Mouse (Mus musculus) liver, postnatal 0 days (tissue): ENCODE measurements around the gene Coq8b. TPM values are rescaled to one million over a fixed set of nuclear protein-coding genes. Genes with fewer than 3 reads are reported as not detected.

Experiments
- ATAC-seq: fragments of 200-750 bp; cut with Nextera tagmentation; 2 replicates; pipeline ENCODE4 v1.8.0; 2017; ENCODE audit warnings: mild to moderate bottlenecking, moderate library complexity
- DNase-seq: peaks from one replicate; pipeline ENCODE4 v3.0.0-alpha.2; 2016
- H3K27ac ChIP-seq: fragments of 300-500 bp; sonication (generic); 2 replicates; pipeline ENCODE4 v1.5.1; 2014; ENCODE audit warnings: antibody characterized with exemption, moderate library complexity, mild to moderate bottlenecking, low read depth
- H3K27me3 ChIP-seq: fragments of 300-500 bp; sonication (generic); 2 replicates; pipeline ENCODE4 v1.6.1; 2014; ENCODE audit warnings: low read length, control low read depth, mixed read lengths; ENCODE audit not compliant: insufficient read depth
- H3K36me3 ChIP-seq: fragments of 300-500 bp; sonication (generic); replicated peaks from 2 replicates; pipeline ENCODE4 v1.6.1; 2014; ENCODE audit warnings: mild to moderate bottlenecking, control low read depth, low read length, moderate library complexity, mixed read lengths; ENCODE audit not compliant: insufficient read depth
- H3K4me1 ChIP-seq: fragments of 300-500 bp; sonication (generic); 2 replicates; pipeline ENCODE4 v1.6.1; 2014; ENCODE audit warnings: antibody characterized with exemption, mild to moderate bottlenecking, control low read depth; ENCODE audit not compliant: insufficient read depth
- H3K4me2 ChIP-seq: fragments of 300-500 bp; sonication (generic); 2 replicates; pipeline ENCODE4 v1.6.1; 2014; ENCODE audit warnings: low read depth, mild to moderate bottlenecking, low read length, moderate library complexity, mixed read lengths
- H3K4me3 ChIP-seq: fragments of 300-500 bp; sonication (generic); 2 replicates; pipeline ENCODE4 v1.5.1; 2014; ENCODE audit warnings: low read depth, low read length
- H3K9ac ChIP-seq: fragments of 300-500 bp; sonication (generic); replicated peaks from 2 replicates; pipeline ENCODE4 v1.6.1; 2014; ENCODE audit warnings: mild to moderate bottlenecking, moderate library complexity
- H3K9me3 ChIP-seq: fragments of 300-500 bp; sonication (generic); 2 replicates; pipeline ENCODE4 v1.6.1; 2016; ENCODE audit warnings: mild to moderate bottlenecking, control low read depth, low read length, mixed read lengths
- CTCF ChIP-seq: sonication (generic); IDR thresholded peaks from 2 replicates; pipeline ENCODE4 v1.5.1; 2016; ENCODE audit warnings: antibody characterized with exemption, low read depth
- EP300 ChIP-seq: IDR thresholded peaks from 2 replicates; pipeline ENCODE4 v1.6.1; 2016; ENCODE audit warnings: antibody characterized with exemption, low read depth, mild to moderate bottlenecking
- WGBS: fragments of 180-500 bp; shearing (Covaris S2); extraction: QIAGEN DNeasy Blood & Tissue Kit; methylation state at CpG from one replicate; pipeline ENCODE4 v1.1.7; 2014; ENCODE audit not compliant: insufficient replicate concordance; 5-methylcytosine and 5-hydroxymethylcytosine counted together
- polyA plus RNA-seq: library from polyadenylated mRNA; unstranded; fragments of >200 nt; fragmentation: Nextera tagmentation; extraction: Ambion mirVana; gene quantifications from 2 replicates; pipeline ENCODE4 v1.2.1, GENCODE M21; 2015

Coq8b gene
- polyA plus RNA-seq, 1 experiment from 2014 or later = 20.1 TPM

DNA sequence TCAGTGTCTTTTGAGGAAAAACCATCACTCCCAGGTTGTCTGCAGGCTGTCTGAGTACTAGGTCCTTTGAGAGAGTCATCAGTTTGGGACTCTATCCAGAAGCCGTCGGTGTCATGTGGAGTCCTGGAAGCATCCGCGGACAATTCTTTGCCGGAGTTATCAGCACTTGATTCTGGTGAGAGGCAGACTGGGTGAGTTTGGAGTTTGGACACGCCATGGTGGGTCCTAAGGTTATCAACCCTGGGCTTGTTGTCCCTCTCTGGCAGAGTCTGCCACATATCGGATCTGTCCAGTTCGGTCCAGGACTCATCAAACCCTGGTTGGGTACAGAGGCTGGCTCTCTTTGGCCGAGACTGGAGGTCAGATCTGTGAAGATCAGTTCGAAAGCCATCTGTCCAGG, 5.1 kb upstream of the Coq8b start:
- Histone ChIP-seq H3K9ac (peak overlapping the region; percentile 88), H3K4me2 (peak overlapping the region; percentile 98), H3K36me3 (no peaks in the 10 kb centered on the region), H3K9me3 (no peaks in the 10 kb centered on the region), H3K27ac (peak overlapping the region; percentile 94), H3K4me1 (peaks cover 38% of the 10 kb centered on the region), H3K4me3 (peak overlapping the region; percentile 91), H3K27me3 (no peaks in the 10 kb centered on the region)
- WGBS = 11% methylated on average over 10 of the region's 10 CpGs
- DNase-seq (peak; percentile 31), ATAC-seq (0 out of 2 replicates have a peak, but pooled peaks have one; percentile 2)
- no peak for TF ChIP-seq CTCF
- TF ChIP-seq EP300 = no peak

GRCm38 (mm10) chr7:27228281-27228821, 4.5 kb upstream of the Coq8b start, which contains the start of gene Itpkc:
Gene Itpkc (minus strand): TSS chr7:27228661.
- under 1% methylated on average over 49 of the region's 49 CpGs for WGBS
- H3K4me3 ChIP-seq = peak within 1 kb of the TSS; percentile 91
- peak within 1 kb of the TSS; percentile 94 for H3K27ac ChIP-seq
- H3K9me3 ChIP-seq = no peaks in the 10 kb centered on the region
- peaks cover 34% of the 10 kb centered on the region for H3K4me1 ChIP-seq
- TF ChIP-seq CTCF (peak; percentile 11; the same call in 1 of the 2 replicates), EP300 (no peak)
- no peaks in the 10 kb centered on the region for H3K27me3 ChIP-seq
- DNase-seq = peak; percentile 96
- peak; percentile 86 for ATAC-seq
- H3K9ac ChIP-seq = peak within 1 kb of the TSS; percentile 88
- H3K36me3 ChIP-seq = no peaks in the 10 kb centered on the region
- H3K4me2 ChIP-seq = peak within 1 kb of the TSS; percentile 98

DNA sequence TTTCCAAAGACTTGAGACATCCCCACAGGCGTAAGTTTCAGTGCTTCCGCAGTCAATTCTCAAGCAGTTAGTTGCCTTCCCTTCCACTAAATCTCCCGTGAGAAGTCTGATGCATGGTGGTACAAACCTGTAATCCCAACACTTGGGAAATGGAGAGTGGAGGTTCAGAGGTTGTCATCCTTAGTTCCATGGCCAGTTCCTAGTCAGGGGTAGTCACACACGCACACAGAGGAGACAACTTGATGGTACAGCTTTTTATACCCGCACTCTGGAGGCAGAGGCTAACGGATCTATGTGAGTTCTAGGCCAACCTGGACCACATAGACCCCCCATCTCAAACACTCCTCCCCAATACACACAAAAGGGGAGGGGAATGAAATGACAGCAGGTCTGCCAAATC, 4.0 kb upstream of the Coq8b start:
- DNase-seq (no peak), ATAC-seq (no peak)
- no peaks in the 10 kb centered on the region for H3K27me3 ChIP-seq
- peak overlapping the region; percentile 94 for H3K27ac ChIP-seq
- peaks cover 39% of the 10 kb centered on the region for H3K4me1 ChIP-seq
- H3K36me3 ChIP-seq = no peaks in the 10 kb centered on the region
- TF ChIP-seq CTCF = no peak
- TF ChIP-seq EP300 = no peak
- H3K9me3 ChIP-seq = no peaks in the 10 kb centered on the region
- peak overlapping the region; percentile 98 for H3K4me2 ChIP-seq
- H3K9ac ChIP-seq = peak overlapping the region; percentile 88
- peak overlapping the region; percentile 91 for H3K4me3 ChIP-seq
- 11% methylated on average over 6 of the region's 6 CpGs for WGBS

DNA sequence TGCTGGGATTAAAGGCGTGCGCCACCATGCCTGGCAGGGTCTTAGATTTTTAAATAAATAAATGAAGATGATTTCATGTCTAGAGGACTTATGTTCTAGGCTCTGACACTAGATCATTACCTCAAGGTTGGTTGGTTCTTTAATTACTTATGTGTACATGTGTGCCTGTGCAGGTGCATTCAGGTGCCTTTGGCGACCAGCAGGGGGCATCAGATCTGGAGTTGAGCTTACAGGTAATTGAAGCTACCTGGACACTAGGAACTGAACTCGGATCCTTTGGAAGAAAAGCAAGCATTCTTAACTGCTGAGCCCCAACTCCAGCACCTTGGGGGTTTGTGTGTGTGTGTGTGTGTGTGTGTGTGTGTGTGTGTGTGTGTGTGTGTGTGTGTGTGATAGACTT, 2.0 kb upstream of the Coq8b start:
- H3K4me3 ChIP-seq = no peak overlapping the region
- no peak for TF ChIP-seq EP300
- peak; percentile 58 for TF ChIP-seq CTCF
- no peaks in the 10 kb centered on the region for H3K36me3 ChIP-seq
- ATAC-seq = no peak
- DNase-seq = peak; percentile 41
- no peaks in the 10 kb centered on the region for H3K9me3 ChIP-seq
- no peak overlapping the region for H3K4me2 ChIP-seq
- no peak overlapping the region for H3K9ac ChIP-seq
- no peak overlapping the region for H3K27ac ChIP-seq
- H3K27me3 ChIP-seq = no peaks in the 10 kb centered on the region
- 72% methylated on average over 4 of the region's 4 CpGs for WGBS
- H3K4me1 ChIP-seq = peaks cover 29% of the 10 kb centered on the region

DNA sequence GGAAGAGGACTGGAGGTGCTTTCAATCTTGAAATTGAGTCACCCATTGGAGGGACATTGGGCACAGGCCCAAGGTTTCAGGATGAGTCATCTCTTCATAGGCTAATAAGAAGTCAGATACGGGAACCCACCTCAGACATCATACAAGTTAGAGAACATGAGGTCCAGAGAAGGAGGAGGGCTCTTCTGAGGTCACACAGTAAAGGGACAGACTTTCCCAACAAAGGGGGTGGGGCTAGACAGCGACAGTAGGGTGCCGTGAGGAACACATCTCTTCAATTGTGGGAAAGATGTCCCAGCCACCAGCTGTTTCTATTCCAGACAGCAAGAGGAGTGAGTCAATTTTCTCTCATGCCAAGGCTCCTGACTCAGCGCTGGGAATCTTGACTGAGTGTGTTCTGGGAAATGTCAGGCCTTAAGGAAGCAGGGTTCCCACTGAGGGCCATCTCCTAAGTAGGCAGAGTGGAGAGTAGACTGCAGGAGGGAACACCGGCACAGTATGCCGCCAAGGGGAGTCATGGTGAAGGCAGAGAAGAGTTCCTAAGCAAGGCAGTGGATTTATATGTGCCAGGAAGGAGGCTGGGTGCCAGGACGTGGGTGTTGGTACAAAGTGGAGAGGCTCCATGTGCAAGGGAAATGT, 1.0 kb upstream of the Coq8b start:
- Histone ChIP-seq H3K27me3 (no peaks in the 10 kb centered on the region), H3K9me3 (no peaks in the 10 kb centered on the region), H3K36me3 (no peaks in the 10 kb centered on the region), H3K9ac (no peak overlapping the region), H3K27ac (no peak overlapping the region), H3K4me1 (peaks cover 19% of the 10 kb centered on the region), H3K4me3 (no peak overlapping the region), H3K4me2 (no peak overlapping the region)
- DNase-seq (no peak), ATAC-seq (no peak)
- 73% methylated on average over 7 of the region's 7 CpGs for WGBS
- no peak for TF ChIP-seq CTCF
- TF ChIP-seq EP300 = peak; percentile 61

DNA sequence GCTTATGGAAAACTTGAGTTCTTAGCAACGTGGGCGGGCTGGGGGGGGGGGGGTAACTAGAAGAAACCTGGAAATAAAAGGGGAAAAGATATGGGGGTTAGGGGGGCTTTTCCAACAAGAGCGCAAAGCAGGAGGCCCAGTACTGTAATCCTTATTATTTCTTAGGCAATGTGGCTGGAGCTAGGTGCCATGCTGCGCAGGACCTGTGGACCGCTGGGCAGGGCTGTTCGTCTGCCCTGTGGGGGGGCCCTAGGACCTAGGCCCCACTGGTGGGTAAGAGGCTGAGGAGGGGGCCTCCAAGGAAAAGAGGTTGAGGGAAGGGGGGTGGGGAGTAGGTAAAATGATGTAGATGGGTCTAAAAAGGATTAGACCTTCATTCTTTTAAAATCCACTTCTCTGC, 477 bp downstream of the Coq8b start:
- peak overlapping the region; percentile 58; the same call in 1 of the 2 replicates for H3K27ac ChIP-seq
- 6% methylated on average over 5 of the region's 6 CpGs for WGBS
- no peak for ATAC-seq
- peak overlapping the region; percentile 66 for H3K4me3 ChIP-seq
- H3K4me1 ChIP-seq = peaks cover 7% of the 10 kb centered on the region
- peak overlapping the region; percentile 59 for H3K9ac ChIP-seq
- DNase-seq = no peak
- H3K27me3 ChIP-seq = no peaks in the 10 kb centered on the region
- H3K36me3 ChIP-seq = no peaks in the 10 kb centered on the region
- no peaks in the 10 kb centered on the region for H3K9me3 ChIP-seq
- no peak for TF ChIP-seq EP300
- TF ChIP-seq CTCF = no peak
- peak overlapping the region; percentile 68 for H3K4me2 ChIP-seq
